Mouse (Mus musculus) liver, embryonic 15.5 days (tissue): ENCODE results near the gene Rgs21. TPM values are rescaled to one million over a fixed set of nuclear protein-coding genes. Genes with fewer than 3 reads are reported as not detected.

Source experiments
- ATAC-seq: fragments of 200-750 bp; cut with Nextera tagmentation; 2 replicates; pipeline ENCODE4 v1.8.0; 2017; ENCODE audit warnings: moderate number of reproducible peaks, mild to moderate bottlenecking, moderate library complexity; ENCODE audit not compliant: insufficient read depth
- H3K27ac ChIP-seq: fragments of 300-500 bp; sonication (generic); replicated peaks from 2 replicates; pipeline ENCODE4 v1.5.1; 2015; ENCODE audit warnings: mild to moderate bottlenecking, inconsistent platforms
- H3K27me3 ChIP-seq: fragments of 300-500 bp; sonication (generic); 2 replicates; pipeline ENCODE4 v1.6.1; 2015; ENCODE audit warnings: mild to moderate bottlenecking, inconsistent platforms
- H3K36me3 ChIP-seq: fragments of 300-500 bp; sonication (generic); replicated peaks from 2 replicates; pipeline ENCODE4 v1.6.1; 2015; ENCODE audit warnings: moderate library complexity, mild to moderate bottlenecking, inconsistent platforms
- H3K4me1 ChIP-seq: fragments of 300-500 bp; sonication (generic); replicated peaks from 2 replicates; pipeline ENCODE4 v1.6.1; 2015; ENCODE audit warnings: inconsistent platforms
- H3K4me2 ChIP-seq: fragments of 300-500 bp; sonication (generic); 2 replicates; pipeline ENCODE4 v1.6.1; 2015; ENCODE audit warnings: moderate library complexity, mild to moderate bottlenecking, inconsistent platforms
- H3K4me3 ChIP-seq: fragments of 300-500 bp; sonication (generic); replicated peaks from 2 replicates; pipeline ENCODE4 v1.5.1; 2015; ENCODE audit warnings: mild to moderate bottlenecking, inconsistent platforms
- H3K9ac ChIP-seq: fragments of 300-500 bp; sonication (generic); 2 replicates; pipeline ENCODE4 v1.6.1; 2015; ENCODE audit warnings: moderate library complexity, mild to moderate bottlenecking, inconsistent platforms
- H3K9me3 ChIP-seq: fragments of 300-500 bp; sonication (generic); replicated peaks from 2 replicates; pipeline ENCODE4 v1.6.1; 2016; ENCODE audit warnings: inconsistent platforms
- WGBS: fragments of 180-500 bp; shearing (Covaris S2); methylation state at CpG from one replicate; pipeline ENCODE4 v1.1.7; 2015; ENCODE audit warnings: mixed read lengths; ENCODE audit not compliant: insufficient replicate concordance; 5-methylcytosine and 5-hydroxymethylcytosine counted together
- polyA plus RNA-seq: library from polyadenylated mRNA; unstranded; fragments of >200 nt; fragmentation: Nextera tagmentation; extraction: Ambion mirVana; gene quantifications from 2 replicates; pipeline ENCODE4 v1.2.1, GENCODE M21; 2015

Rgs21 gene
- polyA plus RNA-seq, 1 experiment from 2014 or later, result not detected

GRCm38 (mm10) chr1:144499719-144500118, 67.7 kb downstream of the Rgs21 start:
- Histone ChIP-seq H3K27me3 (no peaks in the 10 kb centered on the region), H3K9ac (no peak overlapping the region), H3K4me3 (no peak overlapping the region), H3K4me2 (no peak overlapping the region), H3K9me3 (no peaks in the 10 kb centered on the region), H3K36me3 (no peaks in the 10 kb centered on the region), H3K4me1 (no peaks in the 10 kb centered on the region), H3K27ac (no peak overlapping the region)
- 8% methylated on average over 1 of the region's 1 CpGs for WGBS
- no peak for ATAC-seq

- no peak overlapping the region for H3K4me2 ChIP-seq
- no peaks in the 10 kb centered on the region for H3K27me3 ChIP-seq
- H3K36me3 ChIP-seq, result no peaks in the 10 kb centered on the region
- H3K9ac ChIP-seq, result no peak overlapping the region
- no peak for ATAC-seq
- no peaks in the 10 kb centered on the region for H3K4me1 ChIP-seq
- H3K4me3 ChIP-seq, result no peak overlapping the region
- no peak overlapping the region for H3K27ac ChIP-seq
- no peaks in the 10 kb centered on the region for H3K9me3 ChIP-seq
Observed at GRCm38 (mm10) chr1:144498725-144499124, 68.7 kb downstream of the Rgs21 start.

- H3K27ac ChIP-seq, result no peak overlapping the region
- no peak overlapping the region for H3K4me3 ChIP-seq
- no peaks in the 10 kb centered on the region for H3K27me3 ChIP-seq
- WGBS, result 42% methylated on average over 3 of the region's 3 CpGs
- no peaks in the 10 kb centered on the region for H3K4me1 ChIP-seq
- no peak for ATAC-seq
- H3K4me2 ChIP-seq, result no peak overlapping the region
- H3K36me3 ChIP-seq, result no peaks in the 10 kb centered on the region
- H3K9me3 ChIP-seq, result no peaks in the 10 kb centered on the region
- H3K9ac ChIP-seq, result no peak overlapping the region
Observed at GRCm38 (mm10) chr1:144498051-144498450, 69.4 kb downstream of the Rgs21 start.

- no peak for ATAC-seq
Observed at GRCm38 (mm10) chr1:144493336-144493735, 74.1 kb downstream of the Rgs21 start.

GRCm38 (mm10) chr1:144488223-144488835, 79.1 kb downstream of the Rgs21 start:
- H3K27ac ChIP-seq, result no peak overlapping the region
- 66% methylated on average over 5 of the region's 5 CpGs for WGBS
- H3K9ac ChIP-seq, result no peak overlapping the region
- H3K4me2 ChIP-seq, result no peak overlapping the region
- ATAC-seq, result no peak
- H3K9me3 ChIP-seq, result no peaks in the 10 kb centered on the region
- H3K4me1 ChIP-seq, result no peaks in the 10 kb centered on the region
- H3K27me3 ChIP-seq, result no peaks in the 10 kb centered on the region
- no peak overlapping the region for H3K4me3 ChIP-seq
- H3K36me3 ChIP-seq, result no peaks in the 10 kb centered on the region

More at GRCm38 (mm10) chr1:144493336-144493735, 74.1 kb downstream of the Rgs21 start:
- H3K4me1 ChIP-seq, result no peaks in the 10 kb centered on the region
- no peak overlapping the region for H3K4me2 ChIP-seq
- H3K36me3 ChIP-seq, result no peaks in the 10 kb centered on the region
- no peak overlapping the region for H3K9ac ChIP-seq
- H3K27me3 ChIP-seq, result no peaks in the 10 kb centered on the region
- H3K27ac ChIP-seq, result no peak overlapping the region
- 61% methylated on average over 1 of the region's 1 CpGs for WGBS
- no peaks in the 10 kb centered on the region for H3K9me3 ChIP-seq
- no peak overlapping the region for H3K4me3 ChIP-seq

Other genes starting within 250 kb of the Rgs21 start
- gene Rgs18, start 207.8 kb upstream of the Rgs21 start, polyA plus RNA-seq, result 12.4 and 13.6 TPM in 2 replicates